Mouse (Mus musculus) liver, postnatal 0 days (tissue): ENCODE measurements around the gene Ccdc62. TPM values are rescaled to one million over a fixed set of nuclear protein-coding genes. Genes with fewer than 3 reads are reported as not detected.

Source experiments
- ATAC-seq: fragments of 200-750 bp; cut with Nextera tagmentation; 2 replicates; pipeline ENCODE4 v1.8.0; 2017; ENCODE audit warnings: mild to moderate bottlenecking, moderate library complexity
- DNase-seq: peaks from one replicate; pipeline ENCODE4 v3.0.0-alpha.2; 2016
- H3K27ac ChIP-seq: fragments of 300-500 bp; sonication (generic); 2 replicates; pipeline ENCODE4 v1.5.1; 2014; ENCODE audit warnings: antibody characterized with exemption, moderate library complexity, mild to moderate bottlenecking, low read depth
- H3K27me3 ChIP-seq: fragments of 300-500 bp; sonication (generic); 2 replicates; pipeline ENCODE4 v1.6.1; 2014; ENCODE audit warnings: low read length, control low read depth, mixed read lengths; ENCODE audit not compliant: insufficient read depth
- H3K36me3 ChIP-seq: fragments of 300-500 bp; sonication (generic); replicated peaks from 2 replicates; pipeline ENCODE4 v1.6.1; 2014; ENCODE audit warnings: mild to moderate bottlenecking, control low read depth, low read length, moderate library complexity, mixed read lengths; ENCODE audit not compliant: insufficient read depth
- H3K4me1 ChIP-seq: fragments of 300-500 bp; sonication (generic); 2 replicates; pipeline ENCODE4 v1.6.1; 2014; ENCODE audit warnings: antibody characterized with exemption, mild to moderate bottlenecking, control low read depth; ENCODE audit not compliant: insufficient read depth
- H3K4me2 ChIP-seq: fragments of 300-500 bp; sonication (generic); 2 replicates; pipeline ENCODE4 v1.6.1; 2014; ENCODE audit warnings: low read depth, mild to moderate bottlenecking, low read length, moderate library complexity, mixed read lengths
- H3K4me3 ChIP-seq: fragments of 300-500 bp; sonication (generic); 2 replicates; pipeline ENCODE4 v1.5.1; 2014; ENCODE audit warnings: low read depth, low read length
- H3K9ac ChIP-seq: fragments of 300-500 bp; sonication (generic); replicated peaks from 2 replicates; pipeline ENCODE4 v1.6.1; 2014; ENCODE audit warnings: mild to moderate bottlenecking, moderate library complexity
- H3K9me3 ChIP-seq: fragments of 300-500 bp; sonication (generic); 2 replicates; pipeline ENCODE4 v1.6.1; 2016; ENCODE audit warnings: mild to moderate bottlenecking, control low read depth, low read length, mixed read lengths
- CTCF ChIP-seq: sonication (generic); IDR thresholded peaks from 2 replicates; pipeline ENCODE4 v1.5.1; 2016; ENCODE audit warnings: antibody characterized with exemption, low read depth
- EP300 ChIP-seq: IDR thresholded peaks from 2 replicates; pipeline ENCODE4 v1.6.1; 2016; ENCODE audit warnings: antibody characterized with exemption, low read depth, mild to moderate bottlenecking
- WGBS: fragments of 180-500 bp; shearing (Covaris S2); extraction: QIAGEN DNeasy Blood & Tissue Kit; methylation state at CpG from one replicate; pipeline ENCODE4 v1.1.7; 2014; ENCODE audit not compliant: insufficient replicate concordance; 5-methylcytosine and 5-hydroxymethylcytosine counted together
- polyA plus RNA-seq: library from polyadenylated mRNA; unstranded; fragments of >200 nt; fragmentation: Nextera tagmentation; extraction: Ambion mirVana; gene quantifications from 2 replicates; pipeline ENCODE4 v1.2.1, GENCODE M21; 2015

The Ccdc62 gene
- polyA plus RNA-seq, 1 experiment from 2014 or later: 3.1 TPM

- H3K4me1 ChIP-seq: 0 out of 2 replicates have a peak, but pooled peaks cover 4% of the 10 kb centered on the region
- no peak overlapping the region for H3K27ac ChIP-seq
- no peaks in the 10 kb centered on the region for H3K9me3 ChIP-seq
- DNase-seq (no peak), ATAC-seq (no peak)
- no peaks in the 10 kb centered on the region for H3K27me3 ChIP-seq
- H3K4me3 ChIP-seq: no peak overlapping the region
- H3K9ac ChIP-seq: no peak overlapping the region
- 79% methylated on average over 7 of the region's 7 CpGs for WGBS
- no peak overlapping the region for H3K4me2 ChIP-seq
- peaks cover 43% of the 10 kb centered on the region for H3K36me3 ChIP-seq
- no peak for TF ChIP-seq EP300
- TF ChIP-seq CTCF: no peak
These were observed 63.0 kb downstream of the Ccdc62 start for GRCm38 (mm10) chr5:123993263-123994036.

- no peak for ATAC-seq
- no peak overlapping the region for H3K9ac ChIP-seq
- DNase-seq: no peak
- 0 out of 2 replicates have a peak, but pooled peaks cover 4% of the 10 kb centered on the region for H3K4me1 ChIP-seq
- no peak overlapping the region for H3K4me2 ChIP-seq
- no peak for TF ChIP-seq CTCF
- TF ChIP-seq EP300: no peak
- no peaks in the 10 kb centered on the region for H3K27me3 ChIP-seq
- no peak overlapping the region for H3K27ac ChIP-seq
- H3K4me3 ChIP-seq: no peak overlapping the region
- 89% methylated on average over 7 of the region's 7 CpGs for WGBS
- H3K36me3 ChIP-seq: peaks cover 45% of the 10 kb centered on the region
- no peaks in the 10 kb centered on the region for H3K9me3 ChIP-seq
These were observed 64.0 kb downstream of the Ccdc62 start for GRCm38 (mm10) chr5:123994468-123994867.

GRCm38 (mm10) chr5:123995388-123995787, 64.9 kb downstream of the Ccdc62 start:
- WGBS: 52% methylated on average over 6 of the region's 6 CpGs

GRCm38 (mm10) chr5:123996194-123996593, 65.7 kb downstream of the Ccdc62 start:
- TF ChIP-seq CTCF (peak; percentile 27), EP300 (no peak)

More at GRCm38 (mm10) chr5:123995388-123995787, 64.9 kb downstream of the Ccdc62 start:
- DNase-seq (no peak), ATAC-seq (peak; percentile 54; the same call in 1 of the 2 replicates)
- H3K27me3 ChIP-seq: no peaks in the 10 kb centered on the region
- no peak for TF ChIP-seq EP300
- no peak for TF ChIP-seq CTCF
- 0 out of 2 replicates have a peak, but pooled peaks cover 4% of the 10 kb centered on the region for H3K4me1 ChIP-seq
- no peaks in the 10 kb centered on the region for H3K9me3 ChIP-seq
- no peak overlapping the region for H3K9ac ChIP-seq
- H3K4me3 ChIP-seq: no peak overlapping the region
- no peak overlapping the region for H3K27ac ChIP-seq
- H3K36me3 ChIP-seq: peaks cover 41% of the 10 kb centered on the region
- H3K4me2 ChIP-seq: no peak overlapping the region

GRCm38 (mm10) chr5:123996695-123997094, 66.2 kb downstream of the Ccdc62 start:
- peaks cover 39% of the 10 kb centered on the region for H3K36me3 ChIP-seq
- no peaks in the 10 kb centered on the region for H3K27me3 ChIP-seq
- no peak for ATAC-seq
- H3K27ac ChIP-seq: no peak overlapping the region
- H3K4me2 ChIP-seq: no peak overlapping the region
- DNase-seq: no peak
- TF ChIP-seq CTCF (no peak), EP300 (no peak)
- whole genome bisulfite sequencing: 87% methylated on average over 14 of the region's 14 CpGs
- H3K4me3 ChIP-seq: no peak overlapping the region
- 0 out of 2 replicates have a peak, but pooled peaks cover 7% of the 10 kb centered on the region for H3K4me1 ChIP-seq
- no peaks in the 10 kb centered on the region for H3K9me3 ChIP-seq
- H3K9ac ChIP-seq: no peak overlapping the region

More at GRCm38 (mm10) chr5:123996194-123996593, 65.7 kb downstream of the Ccdc62 start:
- no peak overlapping the region for H3K4me2 ChIP-seq
- no peak overlapping the region for H3K27ac ChIP-seq
- H3K4me3 ChIP-seq: no peak overlapping the region
- no peaks in the 10 kb centered on the region for H3K9me3 ChIP-seq
- DNase-seq (no peak), ATAC-seq (no peak)
- 0 out of 2 replicates have a peak, but pooled peaks cover 7% of the 10 kb centered on the region for H3K4me1 ChIP-seq
- WGBS: 76% methylated on average over 9 of the region's 10 CpGs
- H3K36me3 ChIP-seq: peaks cover 39% of the 10 kb centered on the region
- no peak overlapping the region for H3K9ac ChIP-seq
- no peaks in the 10 kb centered on the region for H3K27me3 ChIP-seq

GRCm38 (mm10) chr5:123997211-123997751, 66.8 kb downstream of the Ccdc62 start:
- Histone ChIP-seq H3K9ac (no peak overlapping the region), H3K9me3 (no peaks in the 10 kb centered on the region), H3K27ac (no peak overlapping the region), H3K4me2 (no peak overlapping the region), H3K27me3 (no peaks in the 10 kb centered on the region), H3K4me1 (0 out of 2 replicates have a peak, but pooled peaks cover 7% of the 10 kb centered on the region), H3K4me3 (no peak overlapping the region), H3K36me3 (peaks cover 38% of the 10 kb centered on the region)
- TF ChIP-seq EP300: no peak
- no peak for TF ChIP-seq CTCF
- DNase-seq: no peak
- ATAC-seq: no peak
- 90% methylated on average over 24 of the region's 24 CpGs for WGBS
